Mouse (Mus musculus): Measurements from ENCODE around the gene Bri3. TPM values are rescaled to one million over a fixed set of nuclear protein-coding genes. Genes with fewer than 3 reads are reported as not detected.
A peak's percentile ranks its signal among the peaks of the same experiment; 100 is the strongest.

The Bri3 gene
- polyA plus RNA-seq, 1 experiment from 2014 or later = 148 TPM

GRCm38 (mm10) chr5:144446475-144447225 lies 202.4 kb downstream of the Bri3 start:
- ATAC-seq (ENCODE audit: insufficient number of reproducible peaks, insufficient read depth, low FRiP score, low TSS enrichment, low read depth) = no peak
- Histone ChIP-seq H3K27ac (no peak overlapping the region), H3K4me3 (replicated peaks) (no peak overlapping the region), H3K4me2 (no peak overlapping the region), H3K27me3 (no peaks in the 10 kb centered on the region), H3K4me1 (replicated peaks) (no peaks in the 10 kb centered on the region), H3K9me3 (0 out of 2 replicates have a peak, but pooled peaks cover 3% of the 10 kb centered on the region), H3K36me3 (no peaks in the 10 kb centered on the region), H3K9ac (replicated peaks) (no peak overlapping the region)
- 77% methylated on average over 10 of the region's 10 CpGs for WGBS

DNA sequence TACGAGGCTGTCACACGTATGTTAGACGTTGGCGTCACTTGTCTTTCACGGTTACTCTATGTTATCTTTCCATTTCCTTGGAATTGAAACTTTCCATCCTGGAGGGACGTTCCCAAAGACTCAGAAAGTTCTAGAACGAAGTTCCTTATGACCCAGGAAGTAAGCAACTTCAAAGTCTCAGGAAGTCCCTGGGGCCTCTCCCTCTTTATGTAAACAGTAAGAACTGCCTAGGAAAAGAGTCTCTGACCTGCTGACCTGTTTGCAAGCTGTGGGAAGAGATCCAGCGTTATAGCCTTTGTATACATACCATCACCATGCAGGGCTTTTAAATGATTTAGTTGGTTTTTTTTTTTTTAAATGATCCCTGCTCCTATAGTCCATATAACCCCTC lies 203.0 kb downstream of the Bri3 start:
- H3K4me2 ChIP-seq = no peak overlapping the region
- no peak for ATAC-seq (ENCODE audit: insufficient number of reproducible peaks, insufficient read depth, low FRiP score, low TSS enrichment, low read depth)
- H3K9me3 ChIP-seq = 0 out of 2 replicates have a peak, but pooled peaks cover 3% of the 10 kb centered on the region
- 77% methylated on average over 8 of the region's 8 CpGs for WGBS
- no peaks in the 10 kb centered on the region for H3K27me3 ChIP-seq
- H3K36me3 ChIP-seq = no peaks in the 10 kb centered on the region
- no peak overlapping the region for H3K27ac ChIP-seq
- H3K4me3 ChIP-seq (replicated peaks) = no peak overlapping the region
- H3K4me1 ChIP-seq (replicated peaks) = no peaks in the 10 kb centered on the region
- H3K9ac ChIP-seq (replicated peaks) = no peak overlapping the region

- H3K36me3 ChIP-seq = no peaks in the 10 kb centered on the region
- no peak for ATAC-seq (ENCODE audit: insufficient number of reproducible peaks, insufficient read depth, low FRiP score, low TSS enrichment, low read depth)
- no peak overlapping the region for H3K4me3 ChIP-seq (replicated peaks)
- H3K4me2 ChIP-seq = no peak overlapping the region
- H3K9ac ChIP-seq (replicated peaks) = no peak overlapping the region
- H3K27me3 ChIP-seq = no peaks in the 10 kb centered on the region
- no peaks in the 10 kb centered on the region for H3K4me1 ChIP-seq (replicated peaks)
- 49% methylated on average over 5 of the region's 5 CpGs for WGBS
- 0 out of 2 replicates have a peak, but pooled peaks cover 3% of the 10 kb centered on the region for H3K9me3 ChIP-seq
- no peak overlapping the region for H3K27ac ChIP-seq
Observed at GRCm38 (mm10) chr5:144447975-144448374, 203.7 kb downstream of the Bri3 start.

DNA sequence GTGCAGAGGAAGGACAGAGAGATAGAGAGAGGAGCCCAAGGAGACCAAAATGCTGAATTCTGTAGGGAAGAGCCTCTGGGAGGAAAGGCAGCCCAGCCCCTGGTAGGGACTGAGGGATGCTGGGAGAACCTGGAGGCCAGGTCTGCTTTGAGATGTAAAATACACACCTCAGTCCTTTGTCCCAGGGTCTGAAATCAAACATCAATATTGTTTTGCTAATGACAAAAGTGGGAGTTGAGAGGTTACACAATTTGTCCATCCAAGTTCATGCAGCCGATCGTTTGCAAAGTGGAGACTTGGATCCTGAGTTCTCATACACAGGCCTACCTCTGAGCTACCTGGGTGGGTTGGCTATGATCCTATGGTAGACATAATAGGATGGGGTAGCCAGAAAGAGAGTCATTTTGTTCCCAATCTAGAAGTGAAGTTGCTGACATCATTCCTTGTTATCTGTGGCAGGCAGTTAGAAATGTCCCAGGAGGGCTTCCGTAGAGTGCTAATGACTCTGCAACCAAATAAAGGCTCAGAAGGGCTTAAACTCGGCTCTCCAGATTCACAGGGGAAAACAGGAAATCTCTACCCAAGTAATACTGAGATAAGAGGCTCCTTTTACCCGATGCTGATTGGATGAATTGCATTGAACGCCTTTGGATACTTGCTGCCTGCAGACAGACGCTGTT lies 208.7 kb downstream of the Bri3 start:
- Histone ChIP-seq H3K9ac (replicated peaks) (no peak overlapping the region), H3K4me1 (replicated peaks) (peaks cover 9% of the 10 kb centered on the region), H3K36me3 (no peaks in the 10 kb centered on the region), H3K9me3 (0 out of 2 replicates have a peak, but pooled peaks cover 3% of the 10 kb centered on the region), H3K27me3 (no peaks in the 10 kb centered on the region), H3K27ac (no peak overlapping the region), H3K4me2 (no peak overlapping the region), H3K4me3 (replicated peaks) (no peak overlapping the region)
- ATAC-seq (ENCODE audit: insufficient number of reproducible peaks, insufficient read depth, low FRiP score, low TSS enrichment, low read depth) = no peak
- WGBS = 67% methylated on average over 7 of the region's 7 CpGs

GRCm38 (mm10) chr5:144457623-144458287 lies 213.5 kb downstream of the Bri3 start:
- Histone ChIP-seq H3K9me3 (0 out of 2 replicates have a peak, but pooled peaks cover 4% of the 10 kb centered on the region), H3K4me1 (replicated peaks) (peaks cover 16% of the 10 kb centered on the region), H3K4me2 (peak overlapping the region; percentile 49), H3K27me3 (no peaks in the 10 kb centered on the region), H3K36me3 (no peaks in the 10 kb centered on the region), H3K4me3 (replicated peaks) (peak overlapping the region; percentile 12), H3K27ac (no peak overlapping the region), H3K9ac (replicated peaks) (no peak overlapping the region)
- 3% methylated on average over 11 of the region's 11 CpGs for WGBS
- ATAC-seq (ENCODE audit: insufficient number of reproducible peaks, insufficient read depth, low FRiP score, low TSS enrichment, low read depth) = peak; percentile 56; the same call in 1 of the 2 replicates

- Histone ChIP-seq H3K27ac (no peak overlapping the region), H3K36me3 (no peaks in the 10 kb centered on the region), H3K27me3 (no peaks in the 10 kb centered on the region), H3K4me3 (replicated peaks) (no peak overlapping the region), H3K9ac (replicated peaks) (no peak overlapping the region), H3K4me2 (no peak overlapping the region), H3K9me3 (no peaks in the 10 kb centered on the region), H3K4me1 (replicated peaks) (no peaks in the 10 kb centered on the region)
- no peak for ATAC-seq (ENCODE audit: insufficient number of reproducible peaks, insufficient read depth, low FRiP score, low TSS enrichment, low read depth)
- 53% methylated on average over 6 of the region's 6 CpGs for WGBS
Observed at GRCm38 (mm10) chr5:144466987-144467386, 222.8 kb downstream of the Bri3 start.

- Histone ChIP-seq H3K4me1 (replicated peaks) (no peaks in the 10 kb centered on the region), H3K36me3 (no peaks in the 10 kb centered on the region), H3K27me3 (no peaks in the 10 kb centered on the region), H3K9ac (replicated peaks) (no peak overlapping the region), H3K4me3 (replicated peaks) (no peak overlapping the region), H3K9me3 (no peaks in the 10 kb centered on the region), H3K4me2 (no peak overlapping the region), H3K27ac (no peak overlapping the region)
- ATAC-seq (ENCODE audit: insufficient number of reproducible peaks, insufficient read depth, low FRiP score, low TSS enrichment, low read depth) = no peak
- 79% methylated on average over 14 of the region's 14 CpGs for WGBS
Observed at GRCm38 (mm10) chr5:144473056-144473455, 228.8 kb downstream of the Bri3 start.

- H3K27ac ChIP-seq = peak overlapping the region; percentile 13; the same call in 1 of the 2 replicates
- WGBS = 64% methylated on average over 8 of the region's 8 CpGs
- 0 out of 2 replicates have a peak, but pooled peaks cover 3% of the 10 kb centered on the region for H3K9me3 ChIP-seq
- H3K27me3 ChIP-seq = no peaks in the 10 kb centered on the region; the same call in 1 of the 2 replicates
- no peak overlapping the region for H3K4me3 ChIP-seq (replicated peaks)
- peaks cover 12% of the 10 kb centered on the region; the same call in 1 of the 2 replicates for H3K4me1 ChIP-seq (replicated peaks)
- no peaks in the 10 kb centered on the region for H3K36me3 ChIP-seq
- ATAC-seq (ENCODE audit: insufficient number of reproducible peaks, insufficient read depth, low FRiP score, low TSS enrichment, low read depth) = no peak
- H3K4me2 ChIP-seq = no peak overlapping the region
- no peak overlapping the region for H3K9ac ChIP-seq (replicated peaks)
Observed at GRCm38 (mm10) chr5:144479677-144480171, 235.5 kb downstream of the Bri3 start.

DNA sequence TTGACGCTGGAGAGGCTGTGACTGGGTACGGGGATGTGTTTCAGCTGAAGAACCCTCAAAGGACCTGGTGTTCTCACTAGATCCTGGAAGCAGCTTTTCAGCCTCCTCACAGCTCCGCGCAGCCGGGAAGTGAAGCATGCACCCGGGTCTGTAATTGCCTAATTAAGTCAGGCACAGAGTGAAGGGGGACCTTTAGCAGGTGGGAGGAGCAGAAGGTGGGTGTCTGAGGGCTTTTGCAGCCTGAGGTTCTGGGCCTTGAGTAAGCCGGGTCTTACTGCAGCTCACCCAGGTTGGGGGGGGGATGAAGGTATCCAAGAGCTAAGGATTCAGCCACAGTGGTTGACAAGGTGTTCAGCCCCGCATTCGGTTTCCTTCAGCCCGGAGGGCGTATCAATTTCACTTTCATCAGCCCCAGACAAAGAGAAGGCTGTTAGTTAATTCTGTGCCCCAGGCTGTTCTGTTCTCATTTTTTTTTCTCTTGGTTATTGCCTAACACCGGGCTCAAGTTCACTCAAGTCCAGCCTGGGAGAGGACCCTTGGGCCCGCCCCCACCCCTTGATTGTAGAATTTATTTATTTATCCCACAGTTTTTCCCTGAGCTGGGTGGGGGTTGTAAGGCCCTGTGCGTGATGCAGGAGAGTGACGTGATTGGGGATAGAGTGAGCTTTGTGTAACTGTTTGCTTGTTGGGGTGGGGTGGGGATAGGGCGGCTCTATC lies 239.6 kb downstream of the Bri3 start:
- Histone ChIP-seq H3K4me3 (replicated peaks) (no peak overlapping the region), H3K36me3 (no peaks in the 10 kb centered on the region), H3K27ac (no peak overlapping the region), H3K9me3 (0 out of 2 replicates have a peak, but pooled peaks cover 3% of the 10 kb centered on the region), H3K4me2 (no peak overlapping the region), H3K27me3 (no peaks in the 10 kb centered on the region; the same call in 1 of the 2 replicates), H3K4me1 (replicated peaks) (peaks cover 12% of the 10 kb centered on the region; the same call in 1 of the 2 replicates), H3K9ac (replicated peaks) (no peak overlapping the region)
- ATAC-seq (ENCODE audit: insufficient number of reproducible peaks, insufficient read depth, low FRiP score, low TSS enrichment, low read depth) = 0 out of 2 replicates have a peak, but pooled peaks have one; percentile 47
- WGBS = 50% methylated on average over 16 of the region's 16 CpGs

DNA sequence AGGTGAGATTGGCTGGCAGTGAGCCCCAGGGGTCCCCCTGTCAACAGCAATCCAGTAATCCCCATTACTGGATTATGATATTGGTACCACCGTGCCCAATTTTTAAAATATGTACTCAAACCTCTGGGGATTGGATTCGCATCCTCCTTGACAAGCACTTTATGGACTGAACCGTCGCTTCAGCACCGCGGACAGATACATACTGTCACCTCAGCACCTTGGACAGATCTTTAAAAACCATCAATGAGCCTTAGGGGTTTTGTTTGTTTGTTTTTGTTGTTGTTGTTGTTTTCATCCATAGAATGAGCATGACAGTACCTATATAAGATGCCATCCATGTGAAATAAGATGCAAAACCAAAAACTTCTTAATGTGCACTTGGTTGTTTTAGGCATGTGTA lies 247.1 kb downstream of the Bri3 start:
- Histone ChIP-seq H3K4me3 (replicated peaks) (no peak overlapping the region), H3K4me2 (no peak overlapping the region), H3K27me3 (no peaks in the 10 kb centered on the region), H3K4me1 (replicated peaks) (no peaks in the 10 kb centered on the region), H3K36me3 (no peaks in the 10 kb centered on the region), H3K27ac (no peak overlapping the region), H3K9ac (replicated peaks) (no peak overlapping the region), H3K9me3 (no peaks in the 10 kb centered on the region)
- ATAC-seq (ENCODE audit: insufficient number of reproducible peaks, insufficient read depth, low FRiP score, low TSS enrichment, low read depth) = no peak
- 16% methylated on average over 6 of the region's 6 CpGs for WGBS

Measured in limb, embryonic 12.5 days (tissue).